Mouse (Mus musculus) urinary bladder, postnatal 10 days (tissue): Measurements from ENCODE around the gene Sf3b2.

Experiments
- DNase-seq: peaks from one replicate; pipeline ENCODE4 v3.0.0; 2022; ENCODE audit warnings: low spot score

The Sf3b2 gene

GRCm38 (mm10) chr19:5294972-5295735, at the start of gene Sf3b2:
TSS of gene Sf3b2 (minus strand) at chr19:5295455.
- peak; percentile 93 for DNase-seq

- no peak for DNase-seq
These were observed 46.1 kb upstream of the Sf3b2 start for GRCm38 (mm10) chr19:5341360-5341759.

GRCm38 (mm10) chr19:5337975-5338374, 42.7 kb upstream of the Sf3b2 start:
- peak; percentile 37 for DNase-seq

GRCm38 (mm10) chr19:5335441-5335840, 40.2 kb upstream of the Sf3b2 start, which contains the start of gene Catsper1:
TSS of gene Catsper1 (plus strand) at chr19:5335741.
- no peak for DNase-seq

GRCm38 (mm10) chr19:5334741-5335140, 39.5 kb upstream of the Sf3b2 start:
- DNase-seq: no peak

- no peak for DNase-seq
These were observed 32.7 kb upstream of the Sf3b2 start for GRCm38 (mm10) chr19:5327970-5328369.

GRCm38 (mm10) chr19:5323801-5324200, 28.5 kb upstream of the Sf3b2 start:
- no peak for DNase-seq

- DNase-seq: no peak
These were observed 17.9 kb upstream of the Sf3b2 start for GRCm38 (mm10) chr19:5313189-5313588.

- DNase-seq: no peak
These were observed 13.8 kb upstream of the Sf3b2 start for GRCm38 (mm10) chr19:5309025-5309424.

GRCm38 (mm10) chr19:5306968-5307734, 11.9 kb upstream of the Sf3b2 start:
- DNase-seq: no peak

GRCm38 (mm10) chr19:5306279-5306678, 11.0 kb upstream of the Sf3b2 start:
- no peak for DNase-seq

- DNase-seq: no peak
These were observed 7.2 kb upstream of the Sf3b2 start for GRCm38 (mm10) chr19:5302455-5302854.

GRCm38 (mm10) chr19:5300588-5300987, 5.3 kb upstream of the Sf3b2 start:
- no peak for DNase-seq

- no peak for DNase-seq
These were observed 2.9 kb upstream of the Sf3b2 start, which contains the start of gene Gal3st3 for GRCm38 (mm10) chr19:5297903-5298800. TSS of gene Gal3st3 (plus strand) at chr19:5298331.

GRCm38 (mm10) chr19:5296630-5297029, 1.4 kb upstream of the Sf3b2 start:
- DNase-seq: no peak

- DNase-seq: no peak
These were observed 451 bp upstream of the Sf3b2 start for GRCm38 (mm10) chr19:5295736-5296075.

- DNase-seq: no peak
These were observed 16.9 kb downstream of the Sf3b2 start for GRCm38 (mm10) chr19:5278381-5278780.

GRCm38 (mm10) chr19:5277140-5277539, 18.1 kb downstream of the Sf3b2 start:
- no peak for DNase-seq

GRCm38 (mm10) chr19:5276531-5276930, 18.7 kb downstream of the Sf3b2 start:
- no peak for DNase-seq

- DNase-seq: no peak
These were observed 19.5 kb downstream of the Sf3b2 start for GRCm38 (mm10) chr19:5275736-5276135.

- no peak for DNase-seq
These were observed 20.6 kb downstream of the Sf3b2 start for GRCm38 (mm10) chr19:5274641-5275040.

GRCm38 (mm10) chr19:5273916-5274315, 21.3 kb downstream of the Sf3b2 start:
- DNase-seq: no peak
